Mouse (Mus musculus) MEL (cell line): ENCODE measurements around the gene Aco2.

Experiments
- CHD1 ChIP-seq: IDR thresholded peaks from 2 replicates; pipeline ENCODE4 v1.6.1; 2012; ENCODE audit warnings: low read depth, mild to moderate bottlenecking, inconsistent platforms, low read length, improper control_type of control experiment
- CTCF ChIP-seq, 3 experiments: IDR thresholded peaks in 2 of 3; conservative IDR thresholded peaks in 1 of 3; 2 replicates each; pipeline ENCODE4 v1.5.1; 2011 to 2012; ENCODE audit warnings: low read length in 3 of 3, low read depth in 2 of 3, mild to moderate bottlenecking in 2 of 3, improper control_type of control experiment in 1 of 3, inconsistent platforms in 1 of 3, mixed read lengths in 1 of 3, moderate library complexity in 1 of 3; ENCODE audit not compliant: control insufficient read depth in 1 of 3, insufficient read depth in 1 of 3, poor library complexity in 1 of 3, severe bottlenecking in 1 of 3
- EP300 ChIP-seq, 2 experiments: IDR thresholded peaks; 2 replicates each; pipeline ENCODE4 v1.6.1; 2011; ENCODE audit warnings: improper control_type of control experiment in 2 of 2, low read length in 2 of 2, low read depth in 1 of 2, mild to moderate bottlenecking in 1 of 2
- HCFC1 ChIP-seq: IDR thresholded peaks from 2 replicates; pipeline ENCODE4 v1.6.1; 2012; ENCODE audit warnings: low read depth, mild to moderate bottlenecking, inconsistent platforms, low read length, improper control_type of control experiment, moderate library complexity
- POLR2A ChIP-seq, 2 experiments: IDR thresholded peaks; 2 replicates each; pipeline ENCODE4 v1.6.1; 2011 to 2012; ENCODE audit warnings: low read length in 2 of 2, mild to moderate bottlenecking in 2 of 2, control low read depth in 1 of 2, improper control_type of control experiment in 1 of 2, low read depth in 1 of 2, moderate library complexity in 1 of 2; ENCODE audit not compliant: control insufficient read depth in 1 of 2, insufficient read depth in 1 of 2, poor library complexity in 1 of 2
- TCF12 ChIP-seq: IDR thresholded peaks from 2 replicates; pipeline ENCODE4 v1.6.1; 2014; ENCODE audit warnings: low read depth, mild to moderate bottlenecking, inconsistent platforms, low read length, improper control_type of control experiment, moderate library complexity

DNA sequence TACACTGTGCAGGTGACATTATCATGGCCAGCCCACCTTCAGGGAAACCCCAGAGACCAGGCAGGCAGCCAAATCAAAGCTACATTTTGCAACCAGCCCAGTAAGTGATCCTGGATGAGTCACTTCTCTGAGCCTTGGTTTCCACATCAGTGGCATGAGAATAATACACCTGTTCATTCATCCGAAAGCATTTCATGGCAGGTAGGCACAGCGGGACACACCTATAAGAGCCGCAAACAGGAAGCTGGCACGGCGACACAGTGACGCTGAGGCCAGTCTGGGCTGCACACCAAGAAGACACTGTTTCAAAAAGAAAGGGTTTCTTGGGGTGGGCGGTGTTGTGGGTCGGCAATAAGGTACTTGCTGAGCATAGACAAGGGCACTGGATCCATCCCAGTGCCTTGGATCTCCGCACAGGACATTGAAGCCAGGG is 82.1 kb downstream of the Aco2 start:
- TF ChIP-seq CTCF (IDR thresholded peaks at IDR 0.05 in 2 of 3, conservative IDR thresholded peaks at IDR 0.05 in 1 of 3; ENCODE audit: control insufficient read depth in 1 of 3, insufficient read depth in 1 of 3, low read depth in 2 of 3, low read length in 3 of 3, poor library complexity in 1 of 3, severe bottlenecking in 1 of 3): no peak
- TF ChIP-seq POLR2A (IDR thresholded peaks at IDR 0.05; ENCODE audit: control insufficient read depth in 1 of 2, insufficient read depth in 1 of 2, low read depth in 1 of 2, low read length in 2 of 2, poor library complexity in 1 of 2): no peak
- TF ChIP-seq HCFC1: no peak
- TF ChIP-seq TCF12: no peak
- no peak for TF ChIP-seq EP300 (IDR thresholded peaks at IDR 0.05; ENCODE audit: low read depth in 1 of 2, low read length in 2 of 2)
- TF ChIP-seq CHD1: no peak
